In the genomic region with DNA sequence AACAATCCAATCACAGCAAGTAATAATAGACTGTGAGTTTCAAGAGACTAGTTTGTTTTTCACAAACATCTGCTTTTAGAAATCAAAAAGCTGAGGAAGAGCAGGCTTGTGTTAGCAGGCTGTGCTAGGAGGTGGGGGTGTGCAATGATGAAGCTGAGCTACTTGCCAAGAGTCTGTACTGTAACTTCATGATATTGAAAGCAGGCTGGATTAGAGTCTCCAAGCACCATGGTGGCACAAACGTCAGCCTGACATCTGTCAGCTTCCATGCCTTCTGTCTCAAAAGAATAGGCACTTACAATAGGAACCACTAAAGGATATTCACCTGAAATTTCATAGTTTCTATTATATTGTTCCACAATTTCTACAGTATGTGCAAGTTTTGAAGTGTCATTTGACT, we compare ENCODE assay signal across 28 mouse cellular contexts.
A peak's percentile ranks its signal among the peaks of the same experiment; 100 is the strongest.
DNase-seq lines count a peak whose midpoint lies in the region; ATAC-seq lines count a peak whose summit lies in the region.
"Had no signal": no experiment of that assay in that cellular context is flagged by ENCODE, and none has a peak within 500 bp of the region (broad histone marks: within the 10 kb centered on the region; RNA-seq: fewer than 3 reads in every experiment).

No protein-coding gene starts in this region.

- ATAC-seq in forebrain, embryonic 14.5 days, result peak; percentile 61; the same call in 1 of the 2 replicates
- ATAC-seq in forebrain, embryonic 13.5 days, result no peak
- ATAC-seq: inflammation-experienced regulatory T-cells, adult 6 months; midbrain, embryonic 13.5 days had no signal

- no peak overlapping the region for H3K4me2 ChIP-seq in forebrain, embryonic 14.5 days (ENCODE audit: low read length)
- H3K4me2 ChIP-seq in forebrain, embryonic 13.5 days, result no peak overlapping the region
- H3K4me2 ChIP-seq: embryonic facial prominence, embryonic 15.5 days; heart, embryonic 12.5 days; hindbrain, embryonic 15.5 days; kidney, embryonic 15.5 days; limb, embryonic 12.5 days; liver, embryonic 15.5 days; lung, embryonic 14.5 days; midbrain, embryonic 13.5 days; neural tube, embryonic 13.5 days had no signal

- no peaks in the 10 kb centered on the region for H3K4me1 ChIP-seq in forebrain, embryonic 14.5 days (ENCODE audit: control insufficient read depth, insufficient read depth, low read length)
- H3K4me1 ChIP-seq in forebrain, embryonic 13.5 days, result no peaks in the 10 kb centered on the region
- H3K4me1 ChIP-seq: embryonic facial prominence, embryonic 15.5 days; heart, embryonic 12.5 days; hindbrain, embryonic 15.5 days; kidney, embryonic 15.5 days; limb, embryonic 12.5 days; liver, embryonic 15.5 days; midbrain, embryonic 13.5 days; neural tube, embryonic 13.5 days had no signal

- H3K4me3 ChIP-seq in forebrain, embryonic 14.5 days (ENCODE audit: low read depth, low read length), result no peak overlapping the region
- H3K4me3 ChIP-seq in forebrain, embryonic 13.5 days, result no peak overlapping the region
- H3K4me3 ChIP-seq: embryonic facial prominence, embryonic 15.5 days; heart, adult 2 months; heart, embryonic 12.5 days; hindbrain, embryonic 15.5 days; kidney, embryonic 15.5 days; limb, embryonic 12.5 days; liver, embryonic 15.5 days; midbrain, embryonic 13.5 days; neural tube, embryonic 13.5 days had no signal

- no peaks in the 10 kb centered on the region for H3K36me3 ChIP-seq in forebrain, embryonic 14.5 days (ENCODE audit: control insufficient read depth, insufficient read depth, low read length)
- H3K36me3 ChIP-seq in forebrain, embryonic 13.5 days (ENCODE audit: poor library complexity, severe bottlenecking), result no peaks in the 10 kb centered on the region
- H3K36me3 ChIP-seq: embryonic facial prominence, embryonic 15.5 days; G1E; heart, embryonic 12.5 days; hindbrain, embryonic 15.5 days; kidney, embryonic 15.5 days; limb, embryonic 12.5 days; liver, embryonic 15.5 days; midbrain, embryonic 13.5 days; neural tube, embryonic 13.5 days had no signal

- H3K27ac ChIP-seq in forebrain, embryonic 14.5 days (ENCODE audit: low read depth, low read length), result no peak overlapping the region
- no peak overlapping the region for H3K27ac ChIP-seq in forebrain, embryonic 13.5 days
- H3K27ac ChIP-seq: embryonic facial prominence, embryonic 15.5 days; heart, adult 2 months; hindbrain, embryonic 15.5 days; kidney, embryonic 15.5 days; limb, embryonic 12.5 days; liver, embryonic 15.5 days; macrophage; midbrain, embryonic 13.5 days; neural tube, embryonic 13.5 days had no signal

- no peaks in the 10 kb centered on the region for H3K27me3 ChIP-seq in forebrain, embryonic 14.5 days (replicated peaks; ENCODE audit: control insufficient read depth, insufficient read depth, low read length)
- no peaks in the 10 kb centered on the region for H3K27me3 ChIP-seq in forebrain, embryonic 13.5 days
- H3K27me3 ChIP-seq: embryonic facial prominence, embryonic 15.5 days; heart, embryonic 12.5 days; hindbrain, embryonic 15.5 days; kidney, embryonic 15.5 days; limb, embryonic 12.5 days; liver, embryonic 15.5 days; midbrain, embryonic 13.5 days; neural tube, embryonic 13.5 days had no signal

- no peak overlapping the region for H3K9ac ChIP-seq in forebrain, embryonic 14.5 days (ENCODE audit: low read length)
- no peak overlapping the region for H3K9ac ChIP-seq in forebrain, embryonic 13.5 days
- H3K9ac ChIP-seq: embryonic facial prominence, embryonic 15.5 days; heart, embryonic 12.5 days; hindbrain, embryonic 15.5 days; kidney, embryonic 15.5 days; limb, embryonic 12.5 days; liver, embryonic 15.5 days; lung, embryonic 14.5 days; midbrain, embryonic 13.5 days; neural tube, embryonic 13.5 days had no signal

- H3K9me3 ChIP-seq in forebrain, embryonic 14.5 days (replicated peaks; ENCODE audit: control insufficient read depth, low read length), result no peaks in the 10 kb centered on the region
- no peaks in the 10 kb centered on the region for H3K9me3 ChIP-seq in forebrain, embryonic 13.5 days (replicated peaks)
- H3K9me3 ChIP-seq: embryonic facial prominence, embryonic 15.5 days; G1E; heart, embryonic 12.5 days; hindbrain, embryonic 15.5 days; kidney, embryonic 15.5 days; limb, embryonic 12.5 days; liver, embryonic 15.5 days; midbrain, embryonic 13.5 days; neural tube, embryonic 13.5 days had no signal

- 38% methylated on average over 1 of the region's 1 CpGs for WGBS in forebrain, embryonic 14.5 days
- whole genome bisulfite sequencing in forebrain, embryonic 13.5 days, result 48% methylated on average over 1 of the region's 1 CpGs

- peak; percentile 36 for DNase-seq in forebrain, embryonic 14.5 days (ENCODE audit: low spot score)
- peak; percentile 43 for DNase-seq in layer of hippocampus, adult 11-12 months (ENCODE audit: low spot score)
- no peak for DNase-seq in layer of hippocampus, adult 9-10 months (ENCODE audit: low spot score)
- peak; percentile 5 for DNase-seq in lung, postnatal 36 days
- DNase-seq in lung, postnatal 25 days (ENCODE audit: low spot score), result no peak
- DNase-seq in layer of hippocampus, adult 9-11 months, result peak; percentile 66
- no peak for DNase-seq in kidney, adult 9 months
- DNase-seq: adrenal gland, postnatal 10 days; cerebellum, adult 11-12 months; heart, adult 2 months; kidney, adult 11 months; kidney, postnatal 25 days; lung, embryonic 14.5 days; spleen, adult 18-20 months; thymus, adult 2 months; thymus, postnatal 36 days had no signal

Comparison
In these comparisons a context has a peak if more than half of its experiments do, and no peak if none do; other contexts are left out.
1. DNase-seq: peak in forebrain, embryonic 14.5 days (single experiment), layer of hippocampus, adult 11-12 months (single experiment), lung, postnatal 36 days (single experiment) and layer of hippocampus, adult 9-11 months (single experiment); none in layer of hippocampus, adult 9-10 months (single experiment), lung, postnatal 25 days (single experiment) and kidney, adult 9 months (single experiment).